Mouse (Mus musculus) myocyte (in vitro differentiated cells): ENCODE data around the gene Cd3eap. TPM values are rescaled to one million over a fixed set of nuclear protein-coding genes. Genes with fewer than 3 reads are reported as not detected.

Experiments
- H3K27me3 ChIP-seq: one replicate; pipeline ENCODE4 v1.6.1; 2011; ENCODE audit not compliant: control insufficient read depth, insufficient read depth, insufficient read length
- H3K36me3 ChIP-seq: one replicate; pipeline ENCODE4 v1.6.1; 2011; ENCODE audit not compliant: control insufficient read depth, insufficient read depth
- H3K4me2 ChIP-seq: one replicate; pipeline ENCODE4 v1.6.1; 2011; ENCODE audit warnings: low read depth, control low read depth
- H3K4me3 ChIP-seq: one replicate; pipeline ENCODE4 v1.5.1; 2011; ENCODE audit warnings: mild to moderate bottlenecking, control low read depth, moderate library complexity
- H3K79me2 ChIP-seq: one replicate; pipeline ENCODE4 v1.6.1; 2011; ENCODE audit not compliant: control insufficient read depth, insufficient read depth
- H3ac ChIP-seq: one replicate; pipeline ENCODE4 v1.6.1; 2011; ENCODE audit not compliant: control insufficient read depth, insufficient read length
- CEBPB ChIP-seq: IDR thresholded peaks from 2 replicates; pipeline ENCODE4 v1.6.1; 2011; ENCODE audit warnings: mild to moderate bottlenecking, moderate library complexity; ENCODE audit not compliant: poor library complexity, insufficient read depth, severe bottlenecking
- E2F4 ChIP-seq: IDR thresholded peaks from one replicate; pipeline ENCODE4 v1.6.1; 2011; ENCODE audit warnings: mild to moderate bottlenecking, control low read depth, moderate library complexity; ENCODE audit not compliant: insufficient read depth
- MAX ChIP-seq: IDR thresholded peaks from one replicate; pipeline ENCODE4 v1.6.1; 2011; ENCODE audit warnings: low read depth, mild to moderate bottlenecking, control low read depth
- MYOD1 ChIP-seq, 3 experiments: IDR thresholded peaks; one replicate each; pipeline ENCODE4 v1.6.1; 2011; ENCODE audit warnings: control low read depth in 2 of 3, low read depth in 2 of 3, mild to moderate bottlenecking in 2 of 3, moderate library complexity in 1 of 3; ENCODE audit not compliant: insufficient read length in 2 of 3, control insufficient read depth in 1 of 3
- MYOG ChIP-seq, 3 experiments: IDR thresholded peaks; one replicate each; pipeline ENCODE4 v1.6.1; 2011; ENCODE audit warnings: control low read depth in 2 of 3, low read depth in 2 of 3, mild to moderate bottlenecking in 2 of 3; ENCODE audit not compliant: insufficient read length in 2 of 3, control insufficient read depth in 1 of 3, insufficient read depth in 1 of 3
- POLR2A ChIP-seq: IDR thresholded peaks from one replicate; pipeline ENCODE4 v1.6.1; 2011; ENCODE audit warnings: low read depth, mild to moderate bottlenecking, control low read depth, moderate library complexity; ENCODE audit not compliant: insufficient read length
- POLR2AphosphoS2 ChIP-seq: IDR thresholded peaks from one replicate; pipeline ENCODE4 v1.6.1; 2011; ENCODE audit warnings: low read depth, control low read depth; ENCODE audit not compliant: insufficient read length
- REST ChIP-seq: IDR thresholded peaks from one replicate; pipeline ENCODE4 v1.6.1; 2011; ENCODE audit warnings: mild to moderate bottlenecking, control low read depth, moderate library complexity; ENCODE audit not compliant: insufficient read depth, insufficient read length
- SRF ChIP-seq: IDR thresholded peaks from one replicate; pipeline ENCODE4 v1.6.1; 2011; ENCODE audit warnings: low read depth; ENCODE audit not compliant: control insufficient read depth, insufficient read length
- TCF12 ChIP-seq: IDR thresholded peaks from one replicate; pipeline ENCODE4 v1.6.1; 2011; ENCODE audit warnings: mild to moderate bottlenecking, control low read depth; ENCODE audit not compliant: poor library complexity, insufficient read depth, severe bottlenecking
- TCF3 ChIP-seq: IDR thresholded peaks from one replicate; pipeline ENCODE4 v1.6.1; 2011; ENCODE audit warnings: low read depth, control low read depth; ENCODE audit not compliant: insufficient read length
- USF1 ChIP-seq: IDR thresholded peaks from one replicate; pipeline ENCODE4 v1.6.1; 2011; ENCODE audit warnings: low read depth, mild to moderate bottlenecking, control low read depth, moderate library complexity
- polyA plus RNA-seq: library from polyadenylated mRNA; unstranded; fragments of >200 nt; fragmentation: generic; extraction: Trizol; gene quantifications from one replicate; pipeline ENCODE4 v1.2.1, GENCODE M21; 2012; ENCODE audit warnings: missing spikeins

Gene Cd3eap
- polyA plus RNA-seq, 1 experiment = 13.7 TPM

DNA sequence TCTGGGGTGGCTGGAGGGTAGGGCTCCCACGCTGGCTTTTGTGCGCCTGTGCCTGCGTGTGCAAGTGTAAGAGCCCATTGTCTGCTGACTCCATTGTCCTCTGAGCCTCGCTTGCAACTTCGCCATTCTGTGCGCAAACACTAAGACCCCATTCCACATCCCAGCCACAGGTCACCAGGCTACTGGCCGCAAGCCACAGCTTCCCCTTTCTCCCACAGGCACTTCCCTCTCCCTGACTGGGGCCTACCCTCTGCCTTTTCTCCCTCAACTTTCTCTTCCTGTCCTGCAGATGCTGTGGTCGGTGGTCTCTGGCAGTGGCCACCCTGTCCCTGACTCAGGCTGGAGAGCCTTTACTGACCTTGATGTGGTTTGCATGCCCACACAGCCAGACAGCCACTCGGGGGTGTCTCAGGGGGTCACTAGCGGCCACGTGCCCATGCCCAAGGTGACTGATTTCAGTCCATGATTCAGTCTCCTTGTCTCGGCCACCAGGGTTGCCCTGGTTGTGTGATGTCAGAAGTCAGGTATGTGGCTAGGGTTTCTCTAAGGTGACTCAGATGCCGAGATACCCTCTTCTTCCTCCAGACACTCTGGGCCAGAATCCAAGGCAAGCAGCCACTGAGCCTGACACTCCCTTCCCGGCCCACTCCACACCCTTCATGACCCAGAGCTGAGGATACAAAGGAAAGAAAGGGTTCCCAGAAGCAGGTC, 42.7 kb downstream of the Cd3eap start:
- H3K27me3 ChIP-seq = no peaks in the 10 kb centered on the region
- no peak overlapping the region for H3K4me3 ChIP-seq
- H3K4me2 ChIP-seq = peak overlapping the region; percentile 62
- no peaks in the 10 kb centered on the region for H3K79me2 ChIP-seq
- no peaks in the 10 kb centered on the region for H3K36me3 ChIP-seq
- H3ac ChIP-seq = no peak overlapping the region
- TF ChIP-seq REST (no peak), MYOG (IDR thresholded peaks at IDR 0.05; ENCODE audit: control insufficient read depth in 1 of 3, insufficient read depth in 1 of 3, insufficient read length in 2 of 3, low read depth in 2 of 3) (no peak), E2F4 (no peak), TCF12 (no peak), MAX (no peak), CEBPB (no peak), POLR2A (no peak), POLR2AphosphoS2 (no peak), TCF3 (no peak), SRF (no peak), USF1 (peak; percentile 65), MYOD1 (IDR thresholded peaks at IDR 0.05; ENCODE audit: control insufficient read depth in 1 of 3, insufficient read length in 2 of 3, low read depth in 2 of 3) (peak in 1 of 3 experiments; percentile 16)

GRCm38 (mm10) chr7:19314033-19314432, 45.2 kb downstream of the Cd3eap start:
- TF ChIP-seq REST (no peak), MAX (no peak), POLR2AphosphoS2 (no peak), MYOG (IDR thresholded peaks at IDR 0.05; ENCODE audit: control insufficient read depth in 1 of 3, insufficient read depth in 1 of 3, insufficient read length in 2 of 3, low read depth in 2 of 3) (no peak), E2F4 (no peak), POLR2A (no peak), TCF3 (no peak), MYOD1 (IDR thresholded peaks at IDR 0.05; ENCODE audit: control insufficient read depth in 1 of 3, insufficient read length in 2 of 3, low read depth in 2 of 3) (no peak), SRF (no peak), TCF12 (no peak), CEBPB (no peak), USF1 (no peak)
- Histone ChIP-seq H3K79me2 (no peaks in the 10 kb centered on the region), H3K4me2 (no peak overlapping the region), H3K27me3 (no peaks in the 10 kb centered on the region), H3ac (no peak overlapping the region), H3K36me3 (no peaks in the 10 kb centered on the region), H3K4me3 (no peak overlapping the region)

- TF ChIP-seq USF1 (no peak), E2F4 (no peak), TCF3 (no peak), CEBPB (no peak), MAX (no peak), POLR2AphosphoS2 (no peak), REST (no peak), MYOD1 (IDR thresholded peaks at IDR 0.05; ENCODE audit: control insufficient read depth in 1 of 3, insufficient read length in 2 of 3, low read depth in 2 of 3) (no peak), POLR2A (no peak), SRF (no peak), MYOG (IDR thresholded peaks at IDR 0.05; ENCODE audit: control insufficient read depth in 1 of 3, insufficient read depth in 1 of 3, insufficient read length in 2 of 3, low read depth in 2 of 3) (no peak), TCF12 (no peak)
- Histone ChIP-seq H3K4me2 (no peak overlapping the region), H3K27me3 (no peaks in the 10 kb centered on the region), H3K79me2 (no peaks in the 10 kb centered on the region), H3K4me3 (no peak overlapping the region), H3K36me3 (no peaks in the 10 kb centered on the region), H3ac (no peak overlapping the region)
Observed at GRCm38 (mm10) chr7:19311991-19312390, 47.3 kb downstream of the Cd3eap start.

DNA sequence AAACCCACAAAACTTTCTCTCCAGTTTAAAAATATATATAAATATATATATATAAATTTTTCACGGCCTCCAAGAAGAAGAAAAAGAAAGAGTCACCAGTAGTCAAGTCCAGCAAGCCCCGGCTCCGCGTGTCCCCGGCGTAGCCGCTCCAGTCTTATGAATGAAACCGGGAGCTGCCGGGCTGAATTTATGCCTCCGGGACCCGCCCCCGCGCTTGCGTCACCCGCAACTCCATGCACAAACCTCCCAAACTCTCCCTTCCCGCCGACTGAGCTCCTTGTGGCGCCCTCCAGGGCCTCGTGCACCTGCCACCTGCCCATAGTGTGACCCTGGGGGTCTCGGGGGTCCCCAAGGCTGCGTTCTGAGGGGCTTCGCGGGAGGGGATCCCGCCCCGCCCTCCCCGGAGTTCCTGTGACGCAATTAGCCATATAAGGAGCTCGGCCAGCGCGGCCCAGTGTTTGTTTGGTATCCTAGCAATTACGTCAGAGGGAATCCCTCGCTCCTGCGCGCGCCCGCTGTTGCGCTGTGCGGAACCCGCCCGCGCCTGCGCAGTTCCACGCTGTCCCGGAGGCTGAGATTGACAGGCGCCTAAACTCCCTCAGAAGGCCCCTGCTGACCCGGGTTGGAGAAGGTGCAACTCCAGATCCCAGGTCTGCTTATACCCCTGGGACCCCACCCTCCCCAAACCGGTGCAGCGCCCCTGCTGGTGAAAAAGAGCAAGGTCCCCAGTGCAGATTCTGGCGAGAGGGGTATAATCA, 49.2 kb downstream of the Cd3eap start, which contains the start of gene Fosb:
Gene Fosb, minus strand, starts transcription at position 168 of the 758 bp plus-strand sequence.
- Histone ChIP-seq H3ac (peak within 1 kb of the TSS; percentile 13), H3K79me2 (no peaks in the 10 kb centered on the region), H3K4me3 (peak within 1 kb of the TSS; percentile 65), H3K36me3 (no peaks in the 10 kb centered on the region), H3K4me2 (peak within 1 kb of the TSS; percentile 100), H3K27me3 (no peaks in the 10 kb centered on the region)
- TF ChIP-seq TCF12 (no peak), SRF (peak; percentile 98), REST (no peak), POLR2A (peak; percentile 52), E2F4 (peak; percentile 40), POLR2AphosphoS2 (no peak), MAX (no peak), CEBPB (0 out of 2 replicates have a peak, but pooled peaks have one; percentile 13), USF1 (no peak), TCF3 (no peak)
